Comparison of ENCODE assay signal across 8 mouse cellular contexts in the genomic region with DNA sequence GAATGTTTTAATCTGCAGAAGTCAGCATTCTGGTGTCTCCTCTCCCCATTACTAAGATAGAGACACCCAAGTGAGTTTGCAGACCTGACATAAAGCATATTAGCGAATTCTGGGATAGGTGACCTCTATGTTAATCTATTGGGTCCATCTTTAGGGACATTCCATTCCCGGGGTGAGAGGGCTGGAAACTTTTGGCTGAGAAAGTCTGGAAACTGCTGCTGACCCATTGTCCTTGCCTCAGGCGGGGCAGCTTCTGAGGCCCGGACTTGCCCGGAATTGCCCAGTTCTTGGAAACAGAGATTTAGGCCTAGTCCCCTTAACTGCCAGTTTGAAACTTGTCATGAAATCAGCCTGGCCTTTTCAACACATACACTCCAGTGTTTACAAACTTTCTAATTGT. TPM values are rescaled to one million over a fixed set of nuclear protein-coding genes. Genes with fewer than 3 reads are reported as not detected.
DNase-seq lines count a peak whose midpoint lies in the region; ATAC-seq and TF ChIP-seq lines count a peak whose summit lies in the region.

No protein-coding gene starts in this region.

- H3K27ac ChIP-seq in lung, postnatal 0 days (ENCODE audit: low read length) = peak overlapping the region; percentile 99; the same call in 1 of the 2 replicates
- H3K27ac ChIP-seq in forebrain, embryonic 13.5 days = no peak overlapping the region
- H3K27ac ChIP-seq in neural tube, embryonic 15.5 days (replicated peaks) = peak overlapping the region; percentile 83

- H3K4me2 ChIP-seq in lung, postnatal 0 days (replicated peaks; ENCODE audit: low read depth, low read length) = peak overlapping the region; percentile 52; the same call in 1 of the 2 replicates
- H3K4me2 ChIP-seq in forebrain, embryonic 13.5 days = peak overlapping the region; percentile 68
- peak overlapping the region; percentile 66 for H3K4me2 ChIP-seq in neural tube, embryonic 15.5 days

- H3K27me3 ChIP-seq in lung, postnatal 0 days (replicated peaks; ENCODE audit: insufficient read depth, low read length) = no peaks in the 10 kb centered on the region
- no peaks in the 10 kb centered on the region for H3K27me3 ChIP-seq in forebrain, embryonic 13.5 days
- no peaks in the 10 kb centered on the region for H3K27me3 ChIP-seq in neural tube, embryonic 15.5 days (replicated peaks)

- TF ChIP-seq EP300 in lung, postnatal 0 days (IDR thresholded peaks at IDR 0.05) = no peak

- no peaks in the 10 kb centered on the region for H3K9me3 ChIP-seq in lung, postnatal 0 days (ENCODE audit: low read length)
- H3K9me3 ChIP-seq in forebrain, embryonic 13.5 days (replicated peaks) = no peaks in the 10 kb centered on the region
- no peaks in the 10 kb centered on the region for H3K9me3 ChIP-seq in neural tube, embryonic 15.5 days (replicated peaks)

- DNase-seq in lung, postnatal 0 days (ENCODE audit: low spot score) = no peak
- DNase-seq in lung, postnatal 14 days = no peak
- peak; percentile 64 for DNase-seq in kidney, postnatal 14 days
- no peak for DNase-seq in thymus, postnatal 25 days
- no peak for DNase-seq in embryo, embryonic 11 days
- DNase-seq in ovary, adult 18-20 months (ENCODE audit: low spot score) = no peak

- no peak for ATAC-seq in lung, postnatal 0 days
- ATAC-seq in forebrain, embryonic 13.5 days = no peak
- ATAC-seq in neural tube, embryonic 15.5 days (ENCODE audit: low FRiP score) = no peak

- H3K36me3 ChIP-seq in lung, postnatal 0 days (ENCODE audit: insufficient read depth, low read length) = no peaks in the 10 kb centered on the region; the same call in 1 of the 2 replicates
- H3K36me3 ChIP-seq in forebrain, embryonic 13.5 days (ENCODE audit: poor library complexity, severe bottlenecking) = peaks cover 18% of the 10 kb centered on the region
- H3K36me3 ChIP-seq in neural tube, embryonic 15.5 days = 0 out of 2 replicates have a peak, but pooled peaks cover 6% of the 10 kb centered on the region

- WGBS in lung, postnatal 0 days = 70% methylated on average over 5 of the region's 5 CpGs
- 76% methylated on average over 5 of the region's 5 CpGs for WGBS in forebrain, embryonic 13.5 days
- WGBS in neural tube, embryonic 15.5 days = 72% methylated on average over 5 of the region's 5 CpGs

- H3K4me3 ChIP-seq in lung, postnatal 0 days (ENCODE audit: low read depth, low read length) = no peak overlapping the region
- peak overlapping the region; percentile 90 for H3K4me3 ChIP-seq in forebrain, embryonic 13.5 days
- H3K4me3 ChIP-seq in neural tube, embryonic 15.5 days (replicated peaks) = peak overlapping the region; percentile 53

- peak overlapping the region; percentile 20; the same call in 1 of the 2 replicates for H3K9ac ChIP-seq in lung, postnatal 0 days (replicated peaks; ENCODE audit: low read depth)
- H3K9ac ChIP-seq in forebrain, embryonic 13.5 days = peak overlapping the region; percentile 68
- H3K9ac ChIP-seq in neural tube, embryonic 15.5 days (replicated peaks) = peak overlapping the region; percentile 82

- H3K4me1 ChIP-seq in lung, postnatal 0 days (ENCODE audit: insufficient read depth, low read depth, low read length) = peaks cover 10% of the 10 kb centered on the region; the same call in 1 of the 2 replicates
- H3K4me1 ChIP-seq in forebrain, embryonic 13.5 days = peaks cover 22% of the 10 kb centered on the region
- peaks cover 26% of the 10 kb centered on the region for H3K4me1 ChIP-seq in neural tube, embryonic 15.5 days

- no peak for TF ChIP-seq CTCF in lung, postnatal 0 days (IDR thresholded peaks at IDR 0.05)

RNA-seq across cellular contexts. Expression of a gene that starts 0.8 kb away (rescaled TPM):
- polyA plus RNA-seq in lung, postnatal 0 days (2015; fragmentation: Nextera tagmentation; extraction: Ambion mirVana) = 22.7 and 28.9 TPM in 2 replicates
- 59.3 and 61.8 TPM in 2 replicates for polyA plus RNA-seq in forebrain, embryonic 13.5 days (2015; fragmentation: Nextera tagmentation; extraction: Ambion mirVana)
- polyA plus RNA-seq in neural tube, embryonic 15.5 days (2015; fragmentation: Nextera tagmentation; extraction: Ambion mirVana) = 46.0 and 51.3 TPM in 2 replicates

RNA-seq across cellular contexts. Expression of a gene that starts 34.8 kb away (rescaled TPM):
- 16.7 and 17.2 TPM in 2 replicates for polyA plus RNA-seq in lung, postnatal 0 days (2015; fragmentation: Nextera tagmentation; extraction: Ambion mirVana)
- polyA plus RNA-seq in forebrain, embryonic 13.5 days (2015; fragmentation: Nextera tagmentation; extraction: Ambion mirVana) = 25.5 and 26.2 TPM in 2 replicates
- polyA plus RNA-seq in neural tube, embryonic 15.5 days (2015; fragmentation: Nextera tagmentation; extraction: Ambion mirVana) = 26.4 and 26.9 TPM in 2 replicates

Comparison
In these comparisons a context has a peak if more than half of its experiments do, and no peak if none do; other contexts are left out.
1. H3K9ac ChIP-seq: peak in every context shown above with its lines; median percentile 82 in neural tube, embryonic 15.5 days; 68 in forebrain, embryonic 13.5 days; 20 in lung, postnatal 0 days.